Mouse (Mus musculus) intestine, embryonic 16.5 days (tissue): ENCODE data around the gene A3galt2. TPM values are rescaled to one million over a fixed set of nuclear protein-coding genes. Genes with fewer than 3 reads are reported as not detected.
A peak's percentile ranks its signal among the peaks of the same experiment; 100 is the strongest.

Source experiments
- ATAC-seq: fragments of 200-750 bp; cut with Nextera tagmentation; 2 replicates; pipeline ENCODE4 v1.8.0; 2017; ENCODE audit warnings: moderate TSS enrichment, moderate library complexity
- H3K27ac ChIP-seq: fragments of 300-500 bp; sonication (generic); 2 replicates; pipeline ENCODE4 v1.5.1; 2014; ENCODE audit warnings: mild to moderate bottlenecking, low read length
- H3K27me3 ChIP-seq: fragments of 300-500 bp; sonication (generic); replicated peaks from 2 replicates; pipeline ENCODE4 v1.6.1; 2014; ENCODE audit warnings: low read length, control low read depth, mixed read lengths; ENCODE audit not compliant: control insufficient read depth, insufficient read depth
- H3K36me3 ChIP-seq: fragments of 300-500 bp; sonication (generic); 2 replicates; pipeline ENCODE4 v1.6.1; 2014; ENCODE audit warnings: low read length, control low read depth; ENCODE audit not compliant: control insufficient read depth, insufficient read depth
- H3K4me1 ChIP-seq: fragments of 300-500 bp; sonication (generic); 2 replicates; pipeline ENCODE4 v1.6.1; 2014; ENCODE audit warnings: low read length, control low read depth, mixed read lengths; ENCODE audit not compliant: control insufficient read depth, insufficient read depth
- H3K4me2 ChIP-seq: fragments of 300-500 bp; sonication (generic); 2 replicates; pipeline ENCODE4 v1.6.1; 2014; ENCODE audit warnings: low read depth, low read length, control low read depth
- H3K4me3 ChIP-seq: fragments of 300-500 bp; sonication (generic); 2 replicates; pipeline ENCODE4 v1.5.1; 2014; ENCODE audit warnings: mild to moderate bottlenecking, low read length
- H3K9ac ChIP-seq: fragments of 300-500 bp; sonication (generic); 2 replicates; pipeline ENCODE4 v1.6.1; 2014; ENCODE audit warnings: low read depth, low read length
- H3K9me3 ChIP-seq: fragments of 300-500 bp; sonication (generic); 2 replicates; pipeline ENCODE4 v1.6.1; 2016; ENCODE audit warnings: low read length, control low read depth; ENCODE audit not compliant: control insufficient read depth
- WGBS: fragments of 180-500 bp; shearing (Covaris S2); extraction: QIAGEN DNeasy Blood & Tissue Kit; methylation state at CpG from one replicate; pipeline ENCODE4 v1.1.7; 2014; 5-methylcytosine and 5-hydroxymethylcytosine counted together
- polyA plus RNA-seq: library from polyadenylated mRNA; unstranded; fragments of >200 nt; fragmentation: Nextera tagmentation; extraction: Ambion mirVana; gene quantifications from 2 replicates; pipeline ENCODE4 v1.2.1, GENCODE M21; 2015

The A3galt2 gene
- polyA plus RNA-seq, 1 experiment from 2014 or later: 0.09 TPM

- Histone ChIP-seq H3K36me3 (no peaks in the 10 kb centered on the region), H3K9ac (no peak overlapping the region), H3K27ac (no peak overlapping the region), H3K27me3 (no peaks in the 10 kb centered on the region), H3K4me2 (no peak overlapping the region), H3K4me1 (peaks cover 32% of the 10 kb centered on the region), H3K4me3 (no peak overlapping the region), H3K9me3 (no peaks in the 10 kb centered on the region)
- WGBS: 76% methylated on average over 7 of the region's 7 CpGs
- ATAC-seq: no peak
Observed at GRCm38 (mm10) chr4:128724059-128724458, 31.1 kb upstream of the A3galt2 start.

DNA sequence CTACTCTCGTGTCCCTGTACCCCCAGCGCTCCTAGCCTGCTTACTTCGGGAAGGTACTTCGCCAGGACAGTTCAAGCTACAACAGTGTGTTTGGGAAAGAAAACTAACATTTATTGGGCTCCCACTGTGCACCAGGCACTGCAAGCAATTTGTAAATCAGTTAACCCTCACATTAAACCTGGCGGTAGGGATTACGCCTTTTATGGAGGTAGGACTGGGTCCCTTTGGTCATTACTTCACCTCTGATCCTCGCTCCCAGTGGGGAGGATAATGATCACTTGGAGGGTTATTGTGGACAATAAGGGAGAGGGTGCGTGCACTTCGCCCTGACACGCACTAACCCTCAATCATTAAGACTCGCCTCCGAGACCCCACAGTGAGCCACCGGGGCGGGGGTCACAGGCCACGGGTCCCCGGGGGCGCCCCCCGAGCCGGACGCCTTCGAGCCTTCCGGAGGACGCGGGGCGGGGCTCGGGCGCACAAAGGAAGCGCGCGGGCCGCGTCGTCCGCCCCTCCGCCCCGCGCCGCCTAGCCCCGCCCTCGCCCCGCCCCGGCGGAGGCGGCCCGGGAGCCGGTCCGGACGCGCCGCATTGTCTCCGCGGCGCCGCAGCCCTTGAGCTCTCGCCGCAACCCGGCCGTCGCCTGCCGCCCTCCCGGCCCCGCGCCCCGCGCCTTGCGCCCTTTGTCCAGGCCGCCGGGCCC is 28.0 kb upstream of the A3galt2 start:
- peak; percentile 96 for ATAC-seq
- H3K9me3 ChIP-seq: no peaks in the 10 kb centered on the region
- 5% methylated on average over 31 of the region's 68 CpGs for WGBS
- H3K36me3 ChIP-seq: no peaks in the 10 kb centered on the region
- peak overlapping the region; percentile 94 for H3K4me3 ChIP-seq
- peaks cover 30% of the 10 kb centered on the region for H3K4me1 ChIP-seq
- no peaks in the 10 kb centered on the region for H3K27me3 ChIP-seq
- H3K4me2 ChIP-seq: peak overlapping the region; percentile 79
- H3K9ac ChIP-seq: peak overlapping the region; percentile 95
- peak overlapping the region; percentile 93 for H3K27ac ChIP-seq

- H3K9ac ChIP-seq: peak overlapping the region; percentile 95
- no peaks in the 10 kb centered on the region for H3K9me3 ChIP-seq
- WGBS: under 1% methylated on average over 65 of the region's 65 CpGs
- no peaks in the 10 kb centered on the region for H3K36me3 ChIP-seq
- peak overlapping the region; percentile 93 for H3K27ac ChIP-seq
- H3K4me3 ChIP-seq: peak overlapping the region; percentile 94
- peak overlapping the region; percentile 79 for H3K4me2 ChIP-seq
- no peaks in the 10 kb centered on the region for H3K27me3 ChIP-seq
- peak; percentile 94 for ATAC-seq
- H3K4me1 ChIP-seq: peaks cover 34% of the 10 kb centered on the region
Observed at GRCm38 (mm10) chr4:128727721-128728430, 27.3 kb upstream of the A3galt2 start.

DNA sequence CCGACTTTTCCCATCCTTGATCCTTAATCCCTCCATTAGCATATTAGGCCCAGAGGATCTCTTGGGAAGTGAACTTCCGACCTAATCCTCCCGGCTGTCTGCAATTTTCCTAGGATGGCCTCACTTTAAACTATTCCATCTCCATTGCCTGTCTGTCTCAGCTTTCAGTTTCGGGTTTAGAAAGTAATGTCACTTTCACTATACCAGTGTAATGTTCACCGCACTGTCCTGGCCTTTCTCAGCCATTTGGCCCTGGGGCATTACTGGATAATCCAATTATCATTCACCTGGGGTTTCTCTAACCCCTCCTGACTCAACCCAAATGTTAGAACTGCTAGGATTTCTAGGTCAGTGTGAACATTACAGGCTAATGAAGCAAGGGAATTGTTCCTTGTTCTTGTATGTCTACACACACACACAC is 26.7 kb upstream of the A3galt2 start:
- Histone ChIP-seq H3K4me1 (peaks cover 39% of the 10 kb centered on the region), H3K4me3 (peak overlapping the region; percentile 94), H3K27ac (peak overlapping the region; percentile 93), H3K36me3 (no peaks in the 10 kb centered on the region), H3K9ac (peak overlapping the region; percentile 95), H3K9me3 (no peaks in the 10 kb centered on the region), H3K27me3 (no peaks in the 10 kb centered on the region), H3K4me2 (peak overlapping the region; percentile 79)
- under 1% methylated on average over 5 of the region's 5 CpGs for WGBS
- no peak for ATAC-seq

DNA sequence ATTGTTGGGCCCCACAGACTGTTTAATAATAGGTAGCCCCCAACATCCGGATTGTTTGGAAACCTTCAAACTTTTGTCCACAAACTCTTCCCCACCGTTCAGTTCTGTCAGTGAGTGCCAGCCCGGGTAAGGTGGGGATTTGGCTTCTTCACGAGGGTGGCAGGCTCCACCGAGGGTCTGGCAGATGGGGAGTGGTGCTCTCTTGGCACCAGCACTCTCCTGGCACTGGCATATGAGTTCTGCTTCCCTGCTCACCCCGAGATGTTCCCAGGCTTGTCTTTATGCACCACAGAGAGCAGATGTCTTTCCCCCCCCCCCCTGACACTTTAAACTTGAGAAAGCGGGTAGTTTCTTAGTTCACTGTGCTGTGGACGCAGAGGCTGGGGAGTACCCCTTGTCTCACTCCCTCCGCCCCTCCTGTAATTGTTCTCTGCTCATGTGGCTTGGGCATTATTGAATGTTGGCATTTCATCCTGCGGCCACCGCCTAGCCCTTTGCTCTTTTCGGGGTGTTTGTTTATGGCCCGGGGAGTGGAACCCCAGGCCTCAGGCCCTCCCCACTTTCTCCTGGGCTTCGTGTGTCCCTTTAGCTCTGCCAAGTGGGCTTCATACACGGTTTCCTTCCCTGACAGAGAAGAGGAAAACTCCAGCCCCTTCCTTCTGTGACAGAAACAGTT is 26.0 kb upstream of the A3galt2 start:
- no peaks in the 10 kb centered on the region for H3K27me3 ChIP-seq
- peak overlapping the region; percentile 94 for H3K4me3 ChIP-seq
- H3K4me2 ChIP-seq: peak overlapping the region; percentile 79
- H3K9ac ChIP-seq: peak overlapping the region; percentile 95
- no peaks in the 10 kb centered on the region for H3K9me3 ChIP-seq
- peaks cover 46% of the 10 kb centered on the region for H3K4me1 ChIP-seq
- H3K36me3 ChIP-seq: no peaks in the 10 kb centered on the region
- H3K27ac ChIP-seq: peak overlapping the region; percentile 93; the same call in 1 of the 2 replicates
- ATAC-seq: no peak
- 12% methylated on average over 15 of the region's 15 CpGs for WGBS

GRCm38 (mm10) chr4:128729709-128730037 is 25.5 kb upstream of the A3galt2 start:
- H3K27ac ChIP-seq: peak overlapping the region; percentile 93; the same call in 1 of the 2 replicates
- WGBS: 15% methylated on average over 5 of the region's 5 CpGs
- peak overlapping the region; percentile 79 for H3K4me2 ChIP-seq
- no peak for ATAC-seq
- H3K9ac ChIP-seq: peak overlapping the region; percentile 95
- H3K27me3 ChIP-seq: no peaks in the 10 kb centered on the region
- H3K36me3 ChIP-seq: no peaks in the 10 kb centered on the region
- H3K4me1 ChIP-seq: peaks cover 51% of the 10 kb centered on the region
- H3K4me3 ChIP-seq: peak overlapping the region; percentile 94
- no peaks in the 10 kb centered on the region for H3K9me3 ChIP-seq

DNA sequence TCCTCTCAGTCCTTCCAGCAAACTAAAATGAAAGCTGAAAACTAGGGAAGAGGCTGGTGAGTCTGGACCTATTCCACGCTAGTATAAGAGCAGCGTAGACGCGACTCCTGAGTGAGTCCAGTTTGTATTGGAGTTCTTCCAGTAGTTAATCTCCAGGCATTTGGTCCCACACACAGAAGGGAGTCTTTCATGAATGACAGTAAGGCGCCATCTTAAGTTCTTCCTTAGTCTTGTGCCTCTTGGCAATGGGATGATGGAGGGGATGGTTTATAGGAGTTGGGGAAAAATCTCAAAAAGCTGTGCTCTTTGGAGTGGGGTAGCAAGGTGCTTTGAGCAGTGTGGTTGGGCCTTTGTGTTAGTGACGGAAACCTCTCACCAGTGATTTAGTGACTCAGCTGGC is 24.9 kb upstream of the A3galt2 start:
- 60% methylated on average over 6 of the region's 6 CpGs for WGBS
- Histone ChIP-seq H3K4me1 (peaks cover 57% of the 10 kb centered on the region), H3K27ac (peak overlapping the region; percentile 29; the same call in 1 of the 2 replicates), H3K4me2 (peak overlapping the region; percentile 79), H3K4me3 (no peak overlapping the region), H3K27me3 (no peaks in the 10 kb centered on the region), H3K9ac (no peak overlapping the region), H3K9me3 (no peaks in the 10 kb centered on the region), H3K36me3 (no peaks in the 10 kb centered on the region)
- ATAC-seq: no peak

DNA sequence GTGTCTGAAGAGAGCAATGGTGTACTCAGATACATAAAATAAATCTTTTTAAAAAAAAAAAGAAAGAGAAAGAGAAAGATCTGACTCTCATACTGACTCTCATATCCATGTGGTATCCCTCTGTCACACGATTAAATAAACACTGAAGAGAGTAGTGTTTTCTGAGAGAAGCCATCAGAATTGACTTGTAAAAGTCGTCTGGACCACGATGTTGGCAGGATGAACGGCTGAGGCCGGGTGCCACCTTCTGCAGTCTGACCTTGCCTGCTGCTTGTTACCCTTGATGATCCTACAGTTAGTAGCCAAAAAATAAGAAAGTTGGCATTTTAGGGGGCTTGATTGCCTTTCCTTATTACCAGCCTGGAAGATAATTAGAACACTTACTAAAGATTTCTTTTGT is 22.4 kb upstream of the A3galt2 start:
- H3K27me3 ChIP-seq: no peaks in the 10 kb centered on the region
- H3K9ac ChIP-seq: no peak overlapping the region
- no peak overlapping the region for H3K27ac ChIP-seq
- no peak for ATAC-seq
- peaks cover 75% of the 10 kb centered on the region for H3K4me1 ChIP-seq
- no peak overlapping the region for H3K4me3 ChIP-seq
- H3K36me3 ChIP-seq: no peaks in the 10 kb centered on the region
- no peak overlapping the region for H3K4me2 ChIP-seq
- no peaks in the 10 kb centered on the region for H3K9me3 ChIP-seq
- 47% methylated on average over 5 of the region's 5 CpGs for WGBS

- Histone ChIP-seq H3K9me3 (no peaks in the 10 kb centered on the region), H3K4me1 (peaks cover 78% of the 10 kb centered on the region), H3K27ac (peak overlapping the region; percentile 49; the same call in 1 of the 2 replicates), H3K36me3 (no peaks in the 10 kb centered on the region), H3K9ac (0 out of 2 replicates have a peak overlapping the region, but pooled peaks have one; percentile 6), H3K4me2 (no peak overlapping the region), H3K4me3 (no peak overlapping the region), H3K27me3 (no peaks in the 10 kb centered on the region)
- 36% methylated on average over 6 of the region's 6 CpGs for WGBS
- ATAC-seq: no peak
Observed at GRCm38 (mm10) chr4:128733496-128733895, 21.7 kb upstream of the A3galt2 start.
